In the genomic region with DNA sequence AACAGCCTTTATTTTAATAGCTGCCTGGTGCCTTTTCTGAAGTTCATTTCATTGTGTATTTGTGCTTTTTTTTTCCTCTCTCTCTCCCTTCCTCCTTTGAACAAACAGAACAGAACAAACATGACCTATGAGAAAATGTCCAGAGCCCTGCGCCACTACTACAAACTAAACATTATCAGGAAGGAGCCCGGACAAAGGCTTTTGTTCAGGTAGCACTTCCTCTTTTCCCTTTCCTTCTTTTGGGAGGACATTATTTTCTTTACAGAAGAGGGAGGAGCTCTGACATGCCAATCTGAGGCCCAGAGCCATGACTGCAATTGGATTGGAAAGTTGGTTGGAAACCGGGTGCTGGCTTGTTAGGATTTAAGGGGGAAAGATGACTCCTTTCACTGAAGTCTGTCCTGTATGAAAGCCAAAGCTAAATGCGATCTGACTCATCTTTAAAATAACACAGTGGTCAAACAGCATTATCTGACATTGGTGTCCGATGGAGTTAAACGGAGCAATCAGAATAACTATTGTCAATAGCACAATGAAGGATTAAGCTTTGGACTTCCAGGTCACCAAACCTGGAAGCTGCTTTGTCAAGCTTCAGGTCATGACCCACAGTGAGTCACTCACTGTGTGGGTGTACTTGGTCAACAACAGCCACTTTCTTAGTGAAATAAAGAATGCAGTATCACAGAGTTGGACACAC, we compare ENCODE assay signal across 15 mouse cellular contexts.
A peak's percentile ranks its signal among the peaks of the same experiment; 100 is the strongest.
DNase-seq lines count a peak whose midpoint lies in the region; ATAC-seq lines count a peak whose summit lies in the region.
"Had no signal": no experiment of that assay in that cellular context is flagged by ENCODE, and none has a peak within 500 bp of the region (broad histone marks: within the 10 kb centered on the region; RNA-seq: fewer than 3 reads in every experiment).

No protein-coding gene starts in this region.

- H3K4me1 ChIP-seq in heart, embryonic 11.5 days (ENCODE audit: control insufficient read depth, insufficient read depth, low read length): 0 out of 2 replicates have a peak, but pooled peaks cover 2% of the 10 kb centered on the region
- H3K4me1 ChIP-seq in liver, embryonic 13.5 days (replicated peaks): peaks cover 13% of the 10 kb centered on the region
- no peaks in the 10 kb centered on the region for H3K4me1 ChIP-seq in hindbrain, embryonic 13.5 days (replicated peaks)
- no peaks in the 10 kb centered on the region for H3K4me1 ChIP-seq in kidney, embryonic 14.5 days (ENCODE audit: control insufficient read depth, insufficient read depth, low read length)
- H3K4me1 ChIP-seq: embryonic facial prominence, embryonic 13.5 days; neural tube, embryonic 15.5 days had no signal

- no peak overlapping the region for H3K9ac ChIP-seq in heart, embryonic 11.5 days (ENCODE audit: low read depth, low read length)
- no peak overlapping the region for H3K9ac ChIP-seq in liver, embryonic 13.5 days
- H3K9ac ChIP-seq in hindbrain, embryonic 13.5 days: no peak overlapping the region
- H3K9ac ChIP-seq in kidney, embryonic 14.5 days (ENCODE audit: low read depth, low read length): no peak overlapping the region
- H3K9ac ChIP-seq: embryonic facial prominence, embryonic 13.5 days; forebrain, postnatal 0 days; limb, embryonic 13.5 days; neural tube, embryonic 15.5 days had no signal

- ATAC-seq in heart, embryonic 11.5 days (replicated peaks; ENCODE audit: insufficient number of reproducible peaks, low FRiP score, low TSS enrichment): no peak
- ATAC-seq in liver, embryonic 13.5 days (ENCODE audit: low read depth): 0 out of 2 replicates have a peak, but pooled peaks have one; percentile 45
- ATAC-seq in hindbrain, embryonic 13.5 days (ENCODE audit: low FRiP score): no peak
- ATAC-seq in kidney, embryonic 14.5 days (ENCODE audit: low FRiP score, low TSS enrichment): no peak
- ATAC-seq: forebrain, postnatal 0 days had no signal

- no peaks in the 10 kb centered on the region; the same call in 1 of the 2 replicates for H3K9me3 ChIP-seq in heart, embryonic 11.5 days (replicated peaks; ENCODE audit: control insufficient read depth, low read length)
- H3K9me3 ChIP-seq in liver, embryonic 13.5 days (replicated peaks): 0 out of 2 replicates have a peak, but pooled peaks cover 6% of the 10 kb centered on the region
- no peaks in the 10 kb centered on the region for H3K9me3 ChIP-seq in hindbrain, embryonic 13.5 days
- peaks cover 8% of the 10 kb centered on the region for H3K9me3 ChIP-seq in kidney, embryonic 14.5 days (ENCODE audit: control insufficient read depth, low read length)
- H3K9me3 ChIP-seq: neural tube, embryonic 15.5 days had no signal

- DNase-seq in heart, adult 11 months: no peak
- peak; percentile 25 for DNase-seq in lung, postnatal 36 days
- no peak for DNase-seq in lung, adult 18-20 months
- DNase-seq in liver, embryonic 13.5 days: no peak
- no peak for DNase-seq in right cerebral cortex, postnatal 25 days
- DNase-seq: adrenal gland, postnatal 25 days; cerebellum, adult 9-11 months; forebrain, postnatal 0 days; midbrain, embryonic 14.5 days had no signal

- H3K4me2 ChIP-seq in heart, embryonic 11.5 days: no peak overlapping the region
- no peak overlapping the region for H3K4me2 ChIP-seq in liver, embryonic 13.5 days
- H3K4me2 ChIP-seq in hindbrain, embryonic 13.5 days: no peak overlapping the region
- H3K4me2 ChIP-seq in kidney, embryonic 14.5 days (replicated peaks; ENCODE audit: low read depth, low read length): no peak overlapping the region
- H3K4me2 ChIP-seq: embryonic facial prominence, embryonic 13.5 days; limb, embryonic 13.5 days; neural tube, embryonic 15.5 days had no signal

- no peaks in the 10 kb centered on the region for H3K27me3 ChIP-seq in heart, embryonic 11.5 days (ENCODE audit: control insufficient read depth, insufficient read depth, low read length)
- H3K27me3 ChIP-seq in liver, embryonic 13.5 days: no peaks in the 10 kb centered on the region
- H3K27me3 ChIP-seq in hindbrain, embryonic 13.5 days: no peaks in the 10 kb centered on the region
- H3K27me3 ChIP-seq in kidney, embryonic 14.5 days (ENCODE audit: control insufficient read depth, insufficient read depth, low read length): no peaks in the 10 kb centered on the region
- H3K27me3 ChIP-seq: embryonic facial prominence, embryonic 13.5 days; limb, embryonic 13.5 days; neural tube, embryonic 15.5 days had no signal

- 72% methylated on average over 6 of the region's 6 CpGs for WGBS in heart, embryonic 11.5 days (ENCODE audit: insufficient replicate concordance)
- 70% methylated on average over 6 of the region's 6 CpGs for WGBS in liver, embryonic 13.5 days (ENCODE audit: insufficient replicate concordance)
- 61% methylated on average over 6 of the region's 6 CpGs for WGBS in hindbrain, embryonic 13.5 days
- WGBS in kidney, embryonic 14.5 days: 86% methylated on average over 6 of the region's 6 CpGs

- H3K4me3 ChIP-seq in heart, embryonic 11.5 days (ENCODE audit: low read depth, low read length): no peak overlapping the region
- H3K4me3 ChIP-seq in liver, embryonic 13.5 days (replicated peaks): no peak overlapping the region
- H3K4me3 ChIP-seq in hindbrain, embryonic 13.5 days: no peak overlapping the region
- no peak overlapping the region for H3K4me3 ChIP-seq in kidney, embryonic 14.5 days (ENCODE audit: low read length)
- H3K4me3 ChIP-seq: embryonic facial prominence, embryonic 13.5 days; limb, embryonic 13.5 days; neural tube, embryonic 15.5 days had no signal

- peak overlapping the region; percentile 66; the same call in 1 of the 2 replicates for H3K27ac ChIP-seq in heart, embryonic 11.5 days (ENCODE audit: low read depth, low read length)
- H3K27ac ChIP-seq in liver, embryonic 13.5 days: 0 out of 2 replicates have a peak overlapping the region, but pooled peaks have one; percentile 9
- no peak overlapping the region for H3K27ac ChIP-seq in hindbrain, embryonic 13.5 days
- no peak overlapping the region for H3K27ac ChIP-seq in kidney, embryonic 14.5 days (ENCODE audit: low read depth, low read length)
- H3K27ac ChIP-seq: embryonic facial prominence, embryonic 13.5 days; limb, embryonic 13.5 days; neural tube, embryonic 15.5 days had no signal

- H3K36me3 ChIP-seq in heart, embryonic 11.5 days (ENCODE audit: control insufficient read depth, insufficient read depth, low read length): peaks cover 17% of the 10 kb centered on the region
- H3K36me3 ChIP-seq in liver, embryonic 13.5 days: peaks cover 46% of the 10 kb centered on the region
- H3K36me3 ChIP-seq in hindbrain, embryonic 13.5 days: peaks cover 50% of the 10 kb centered on the region
- H3K36me3 ChIP-seq in kidney, embryonic 14.5 days (ENCODE audit: control insufficient read depth, insufficient read depth, low read length): peaks cover 47% of the 10 kb centered on the region

Comparison
In these comparisons a context has a peak if more than half of its experiments do, and no peak if none do; other contexts are left out.
1. H3K27ac ChIP-seq: peak in heart, embryonic 11.5 days (single experiment) and liver, embryonic 13.5 days (single experiment); none in hindbrain, embryonic 13.5 days (single experiment) and kidney, embryonic 14.5 days (single experiment).